23 mouse cellular contexts compared by ENCODE assay signal in genomic region chr19:38498233-38498632, GRCm38 (mm10). TPM values are rescaled to one million over a fixed set of nuclear protein-coding genes. Genes with fewer than 3 reads are reported as not detected.
DNase-seq lines count a peak whose midpoint lies in the region; ATAC-seq lines count a peak whose summit lies in the region.
"Had no signal": no experiment of that assay in that cellular context is flagged by ENCODE, and none has a peak within 500 bp of the region (broad histone marks: within the 10 kb centered on the region; RNA-seq: fewer than 3 reads in every experiment).

No protein-coding gene starts in this region.

- 0 out of 2 replicates have a peak, but pooled peaks cover 2% of the 10 kb centered on the region for H3K9me3 ChIP-seq in heart, embryonic 12.5 days (replicated peaks)
- H3K9me3 ChIP-seq in heart, embryonic 15.5 days (replicated peaks), result no peaks in the 10 kb centered on the region
- H3K9me3 ChIP-seq: embryonic facial prominence, embryonic 13.5 days; forebrain, embryonic 12.5 days; hindbrain, embryonic 12.5 days; kidney, embryonic 15.5 days had no signal

- WGBS in heart, embryonic 12.5 days, result 47% methylated on average over 5 of the region's 5 CpGs
- 35% methylated on average over 5 of the region's 5 CpGs for WGBS in heart, embryonic 15.5 days

- ATAC-seq in heart, embryonic 12.5 days (ENCODE audit: insufficient number of reproducible peaks, low FRiP score), result 0 out of 2 replicates have a peak, but pooled peaks have one; percentile 48
- peak; percentile 72; the same call in 1 of the 2 replicates for ATAC-seq in heart, embryonic 15.5 days (replicated peaks; ENCODE audit: insufficient number of reproducible peaks, insufficient read depth, low FRiP score, low read depth)
- ATAC-seq: activated CD4-positive, CD25-positive, alpha-beta regulatory T cell, adult 4 months; forebrain, embryonic 16.5 days; hindbrain, embryonic 16.5 days; inflammation-experienced regulatory T-cells, adult 6 months; Patski had no signal

- DNase-seq in heart, adult 18-20 months, result peak; percentile 28 to 43
- DNase-seq in heart, postnatal 10 days, result no peak
- no peak for DNase-seq in heart, postnatal 4 days
- DNase-seq in layer of hippocampus, adult 11-12 months (ENCODE audit: low spot score), result no peak
- DNase-seq: adrenal gland, postnatal 14 days; cerebellum, adult 18-20 months; cerebellum, adult 9-11 months; cerebellum, postnatal 36 days; gastrocnemius, postnatal 25 days; kidney, adult 2 months had no signal

- no peak overlapping the region for H3K4me2 ChIP-seq in heart, embryonic 12.5 days
- 0 out of 2 replicates have a peak overlapping the region, but pooled peaks have one; percentile 23 for H3K4me2 ChIP-seq in heart, embryonic 15.5 days
- H3K4me2 ChIP-seq: embryonic facial prominence, embryonic 13.5 days; forebrain, embryonic 12.5 days; hindbrain, embryonic 12.5 days; kidney, embryonic 15.5 days had no signal

- peak overlapping the region; percentile 89 for H3K27ac ChIP-seq in heart, embryonic 12.5 days (ENCODE audit: poor library complexity, severe bottlenecking)
- H3K27ac ChIP-seq in heart, embryonic 15.5 days, result peak overlapping the region; percentile 88
- H3K27ac ChIP-seq: embryonic facial prominence, embryonic 13.5 days; forebrain, embryonic 12.5 days; hindbrain, embryonic 12.5 days; kidney, embryonic 15.5 days had no signal

- intact Hi-C loops in heart, postnatal 10 days (cut with DNase I), result no loop called here

- H3K9ac ChIP-seq in heart, embryonic 12.5 days, result no peak overlapping the region
- H3K9ac ChIP-seq in heart, embryonic 15.5 days, result no peak overlapping the region
- H3K9ac ChIP-seq: embryonic facial prominence, embryonic 13.5 days; forebrain, embryonic 12.5 days; hindbrain, embryonic 12.5 days; kidney, embryonic 15.5 days had no signal

- H3K36me3 ChIP-seq in heart, embryonic 12.5 days, result peaks cover 3% of the 10 kb centered on the region; the same call in 1 of the 2 replicates
- H3K36me3 ChIP-seq in heart, embryonic 15.5 days, result no peaks in the 10 kb centered on the region
- H3K36me3 ChIP-seq: embryonic facial prominence, embryonic 13.5 days; forebrain, embryonic 12.5 days; hindbrain, embryonic 12.5 days; kidney, embryonic 15.5 days had no signal

- H3K27me3 ChIP-seq in heart, embryonic 12.5 days (replicated peaks), result no peaks in the 10 kb centered on the region
- no peaks in the 10 kb centered on the region for H3K27me3 ChIP-seq in heart, embryonic 15.5 days
- H3K27me3 ChIP-seq: CH12.LX; embryonic facial prominence, embryonic 13.5 days; forebrain, embryonic 12.5 days; hindbrain, embryonic 12.5 days; kidney, embryonic 15.5 days; Patski had no signal

- no peak overlapping the region for H3K4me3 ChIP-seq in heart, embryonic 12.5 days
- H3K4me3 ChIP-seq in heart, embryonic 15.5 days, result no peak overlapping the region
- H3K4me3 ChIP-seq: embryonic facial prominence, embryonic 13.5 days; forebrain, embryonic 12.5 days; hindbrain, embryonic 12.5 days; kidney, embryonic 15.5 days had no signal

- H3K4me1 ChIP-seq in heart, embryonic 12.5 days (replicated peaks), result peaks cover 12% of the 10 kb centered on the region
- peaks cover 12% of the 10 kb centered on the region for H3K4me1 ChIP-seq in heart, embryonic 15.5 days (replicated peaks)
- H3K4me1 ChIP-seq: embryonic facial prominence, embryonic 13.5 days; forebrain, embryonic 12.5 days; hindbrain, embryonic 12.5 days; kidney, embryonic 15.5 days had no signal

RNA-seq across cellular contexts. Expression of gene Plce1, which starts 17.3 kb away (rescaled TPM):
- total RNA-seq in heart, adult 18-20 months (2021), result 10 to 100 TPM; 16.2 to 17.0 TPM
- total RNA-seq in heart, postnatal 10 days (2021), result 10 to 100 TPM; 30.4 to 35.3 TPM
- 8.4 and 10.5 TPM in 2 replicates for polyA plus RNA-seq in heart, embryonic 12.5 days (2016; fragmentation: Nextera tagmentation; extraction: Ambion mirVana)
- total RNA-seq in heart, postnatal 4 days (2021), result 10 to 100 TPM; 44.9 to 45.1 TPM
- polyA plus RNA-seq in heart, embryonic 15.5 days (2015; fragmentation: Nextera tagmentation; extraction: Ambion mirVana), result 7.3 and 7.8 TPM in 2 replicates
- total RNA-seq: granulocyte monocyte progenitor cell, adult 5-6 weeks had no signal

Comparison
In these comparisons a context has a peak if more than half of its experiments do, and no peak if none do; other contexts are left out.
1. DNase-seq: peak in heart, adult 18-20 months (2 of 2); none in heart, postnatal 10 days (0 of 2), heart, postnatal 4 days (single experiment) and layer of hippocampus, adult 11-12 months (single experiment).